Mouse (Mus musculus) limb, embryonic 13.5 days (tissue): ENCODE results near the gene Slc16a1. TPM values are rescaled to one million over a fixed set of nuclear protein-coding genes. Genes with fewer than 3 reads are reported as not detected.

Source experiments
- ATAC-seq: fragments of 200-750 bp; cut with Nextera tagmentation; 2 replicates; pipeline ENCODE4 v1.8.0; 2017; ENCODE audit warnings: low read depth, moderate number of reproducible peaks, moderate TSS enrichment; ENCODE audit not compliant: low FRiP score
- H3K27ac ChIP-seq: fragments of 300-500 bp; sonication (generic); 2 replicates; pipeline ENCODE4 v1.5.1; 2015; ENCODE audit warnings: inconsistent platforms, mild to moderate bottlenecking, moderate library complexity
- H3K27me3 ChIP-seq: fragments of 300-500 bp; sonication (generic); 2 replicates; pipeline ENCODE4 v1.6.1; 2015; ENCODE audit warnings: mild to moderate bottlenecking, inconsistent platforms
- H3K36me3 ChIP-seq: fragments of 300-500 bp; sonication (generic); 2 replicates; pipeline ENCODE4 v1.6.1; 2015; ENCODE audit warnings: inconsistent platforms, mild to moderate bottlenecking, moderate library complexity
- H3K4me1 ChIP-seq: fragments of 300-500 bp; sonication (generic); 2 replicates; pipeline ENCODE4 v1.6.1; 2015; ENCODE audit warnings: inconsistent platforms
- H3K4me2 ChIP-seq: fragments of 300-500 bp; sonication (generic); replicated peaks from 2 replicates; pipeline ENCODE4 v1.6.1; 2015; ENCODE audit warnings: inconsistent platforms, mild to moderate bottlenecking, moderate library complexity
- H3K4me3 ChIP-seq: fragments of 300-500 bp; sonication (generic); 2 replicates; pipeline ENCODE4 v1.5.1; 2015; ENCODE audit warnings: moderate library complexity, mild to moderate bottlenecking, inconsistent platforms
- H3K9ac ChIP-seq: fragments of 300-500 bp; sonication (generic); 2 replicates; pipeline ENCODE4 v1.6.1; 2015; ENCODE audit warnings: mild to moderate bottlenecking, inconsistent platforms
- H3K9me3 ChIP-seq: fragments of 300-500 bp; sonication (generic); 2 replicates; pipeline ENCODE4 v1.6.1; 2016; ENCODE audit warnings: inconsistent platforms
- WGBS: fragments of 180-500 bp; shearing (Covaris S2); methylation state at CpG from one replicate; pipeline ENCODE4 v1.1.7; 2015; 5-methylcytosine and 5-hydroxymethylcytosine counted together
- polyA plus RNA-seq: library from polyadenylated mRNA; unstranded; fragments of >200 nt; fragmentation: Nextera tagmentation; extraction: Ambion mirVana; gene quantifications from 2 replicates; pipeline ENCODE4 v1.2.1, GENCODE M21; 2015

Slc16a1 gene
- 36.3 and 38.4 TPM in 2 replicates for polyA plus RNA-seq

- Histone ChIP-seq H3K27ac (peak within 1 kb of the TSS; percentile 79), H3K4me3 (peak within 1 kb of the TSS; percentile 87), H3K4me1 (peaks cover 12% of the 10 kb centered on the region; the same call in 1 of the 2 replicates), H3K9me3 (no peaks in the 10 kb centered on the region), H3K4me2 (peak within 1 kb of the TSS; percentile 88), H3K36me3 (no peaks in the 10 kb centered on the region), H3K27me3 (no peaks in the 10 kb centered on the region), H3K9ac (peak within 1 kb of the TSS; percentile 94)
- WGBS, result under 1% methylated on average over 50 of the region's 50 CpGs
- ATAC-seq, result peak; percentile 98
Observed at GRCm38 (mm10) chr3:104638403-104638779, at the start of gene Slc16a1. TSS of gene Slc16a1 (plus strand) at chr3:104638668.

GRCm38 (mm10) chr3:104596451-104597134 is 41.9 kb upstream of the Slc16a1 start:
- H3K4me2 ChIP-seq, result no peak overlapping the region

GRCm38 (mm10) chr3:104597135-104597764 is 41.2 kb upstream of the Slc16a1 start:
- Histone ChIP-seq H3K4me1 (peaks cover 12% of the 10 kb centered on the region; the same call in 1 of the 2 replicates), H3K27ac (no peak overlapping the region), H3K4me3 (no peak overlapping the region), H3K4me2 (no peak overlapping the region), H3K9ac (no peak overlapping the region), H3K9me3 (no peaks in the 10 kb centered on the region), H3K36me3 (no peaks in the 10 kb centered on the region), H3K27me3 (no peaks in the 10 kb centered on the region)
- peak; percentile 54; the same call in 1 of the 2 replicates for ATAC-seq
- 74% methylated on average over 10 of the region's 10 CpGs for WGBS

More at GRCm38 (mm10) chr3:104596451-104597134, 41.9 kb upstream of the Slc16a1 start:
- H3K9ac ChIP-seq, result no peak overlapping the region
- no peaks in the 10 kb centered on the region for H3K9me3 ChIP-seq
- no peak overlapping the region for H3K27ac ChIP-seq
- peaks cover 12% of the 10 kb centered on the region; the same call in 1 of the 2 replicates for H3K4me1 ChIP-seq
- no peaks in the 10 kb centered on the region for H3K27me3 ChIP-seq
- ATAC-seq, result no peak
- 75% methylated on average over 6 of the region's 6 CpGs for WGBS
- no peaks in the 10 kb centered on the region for H3K36me3 ChIP-seq
- H3K4me3 ChIP-seq, result no peak overlapping the region

GRCm38 (mm10) chr3:104599296-104600150 is 38.9 kb upstream of the Slc16a1 start:
- WGBS, result 68% methylated on average over 20 of the region's 20 CpGs
- no peak overlapping the region for H3K4me2 ChIP-seq

GRCm38 (mm10) chr3:104600691-104601090 is 37.8 kb upstream of the Slc16a1 start:
- H3K27me3 ChIP-seq, result no peaks in the 10 kb centered on the region
- no peak overlapping the region for H3K9ac ChIP-seq
- H3K36me3 ChIP-seq, result no peaks in the 10 kb centered on the region
- H3K4me3 ChIP-seq, result no peak overlapping the region
- H3K4me2 ChIP-seq, result no peak overlapping the region
- no peak for ATAC-seq
- no peak overlapping the region for H3K27ac ChIP-seq
- H3K9me3 ChIP-seq, result no peaks in the 10 kb centered on the region
- 49% methylated on average over 3 of the region's 3 CpGs for WGBS
- H3K4me1 ChIP-seq, result peaks cover 12% of the 10 kb centered on the region; the same call in 1 of the 2 replicates

More at GRCm38 (mm10) chr3:104599296-104600150, 38.9 kb upstream of the Slc16a1 start:
- H3K4me3 ChIP-seq, result no peak overlapping the region
- no peaks in the 10 kb centered on the region for H3K9me3 ChIP-seq
- no peak for ATAC-seq
- no peak overlapping the region for H3K9ac ChIP-seq
- no peaks in the 10 kb centered on the region for H3K36me3 ChIP-seq
- peaks cover 12% of the 10 kb centered on the region; the same call in 1 of the 2 replicates for H3K4me1 ChIP-seq
- H3K27ac ChIP-seq, result no peak overlapping the region
- H3K27me3 ChIP-seq, result no peaks in the 10 kb centered on the region

GRCm38 (mm10) chr3:104601680-104602079 is 36.8 kb upstream of the Slc16a1 start:
- no peak for ATAC-seq
- Histone ChIP-seq H3K9me3 (no peaks in the 10 kb centered on the region), H3K36me3 (no peaks in the 10 kb centered on the region), H3K4me3 (no peak overlapping the region), H3K27me3 (no peaks in the 10 kb centered on the region), H3K27ac (no peak overlapping the region), H3K9ac (no peak overlapping the region), H3K4me2 (no peak overlapping the region), H3K4me1 (peaks cover 12% of the 10 kb centered on the region; the same call in 1 of the 2 replicates)
- 89% methylated on average over 4 of the region's 4 CpGs for WGBS

- no peaks in the 10 kb centered on the region for H3K4me1 ChIP-seq
Observed at GRCm38 (mm10) chr3:104609690-104610380, 28.6 kb upstream of the Slc16a1 start.

GRCm38 (mm10) chr3:104610453-104611230 is 27.8 kb upstream of the Slc16a1 start:
- Histone ChIP-seq H3K9ac (no peak overlapping the region), H3K27me3 (no peaks in the 10 kb centered on the region), H3K4me1 (0 out of 2 replicates have a peak, but pooled peaks cover 2% of the 10 kb centered on the region), H3K9me3 (no peaks in the 10 kb centered on the region), H3K4me3 (no peak overlapping the region), H3K36me3 (no peaks in the 10 kb centered on the region), H3K4me2 (no peak overlapping the region), H3K27ac (no peak overlapping the region)
- 84% methylated on average over 6 of the region's 6 CpGs for WGBS
- ATAC-seq, result no peak

More at GRCm38 (mm10) chr3:104609690-104610380, 28.6 kb upstream of the Slc16a1 start:
- Histone ChIP-seq H3K9ac (no peak overlapping the region), H3K9me3 (no peaks in the 10 kb centered on the region), H3K4me3 (no peak overlapping the region), H3K27ac (no peak overlapping the region), H3K4me2 (no peak overlapping the region), H3K36me3 (no peaks in the 10 kb centered on the region), H3K27me3 (no peaks in the 10 kb centered on the region)
- no peak for ATAC-seq
- WGBS, result 91% methylated on average over 8 of the region's 8 CpGs

GRCm38 (mm10) chr3:104611951-104612350 is 26.5 kb upstream of the Slc16a1 start:
- Histone ChIP-seq H3K36me3 (no peaks in the 10 kb centered on the region), H3K27ac (no peak overlapping the region), H3K27me3 (no peaks in the 10 kb centered on the region), H3K4me3 (no peak overlapping the region), H3K4me2 (no peak overlapping the region), H3K4me1 (0 out of 2 replicates have a peak, but pooled peaks cover 9% of the 10 kb centered on the region), H3K9ac (no peak overlapping the region), H3K9me3 (no peaks in the 10 kb centered on the region)
- ATAC-seq, result no peak
- 89% methylated on average over 3 of the region's 3 CpGs for WGBS

- H3K4me2 ChIP-seq, result no peak overlapping the region
- H3K27ac ChIP-seq, result no peak overlapping the region
- no peak overlapping the region for H3K4me3 ChIP-seq
- no peak overlapping the region for H3K9ac ChIP-seq
- WGBS, result 66% methylated on average over 5 of the region's 5 CpGs
- H3K9me3 ChIP-seq, result no peaks in the 10 kb centered on the region
- H3K36me3 ChIP-seq, result no peaks in the 10 kb centered on the region
- 0 out of 2 replicates have a peak, but pooled peaks cover 9% of the 10 kb centered on the region for H3K4me1 ChIP-seq
- no peaks in the 10 kb centered on the region for H3K27me3 ChIP-seq
- no peak for ATAC-seq
Observed at GRCm38 (mm10) chr3:104613102-104613501, 25.4 kb upstream of the Slc16a1 start.

- 90% methylated on average over 1 of the region's 1 CpGs for WGBS
- no peaks in the 10 kb centered on the region for H3K9me3 ChIP-seq
- H3K27me3 ChIP-seq, result no peaks in the 10 kb centered on the region
- ATAC-seq, result no peak
- no peak overlapping the region for H3K4me3 ChIP-seq
- H3K36me3 ChIP-seq, result no peaks in the 10 kb centered on the region
- 0 out of 2 replicates have a peak, but pooled peaks cover 9% of the 10 kb centered on the region for H3K4me1 ChIP-seq
- no peak overlapping the region for H3K9ac ChIP-seq
- H3K27ac ChIP-seq, result no peak overlapping the region
- H3K4me2 ChIP-seq, result no peak overlapping the region
Observed at GRCm38 (mm10) chr3:104614081-104614480, 24.4 kb upstream of the Slc16a1 start.
